Mouse (Mus musculus) ES-E14 (cell line): ENCODE data around the gene Lmod3.

Source experiments
- CHD2 ChIP-seq: IDR thresholded peaks from 2 replicates; pipeline ENCODE4 v1.6.1; 2014; ENCODE audit warnings: mild to moderate bottlenecking, low read depth, low read length, inconsistent platforms
- HCFC1 ChIP-seq: IDR thresholded peaks from 2 replicates; pipeline ENCODE4 v1.6.1; 2012; ENCODE audit warnings: low read length, inconsistent platforms, borderline replicate concordance; ENCODE audit not compliant: insufficient read depth
- MAFK ChIP-seq: IDR thresholded peaks from 2 replicates; pipeline ENCODE4 v1.6.1; 2014; ENCODE audit warnings: mild to moderate bottlenecking, low read depth, low read length, inconsistent platforms; ENCODE audit not compliant: insufficient read depth
- ZC3H11A ChIP-seq: IDR thresholded peaks from 2 replicates; pipeline ENCODE4 v1.6.1; 2012; ENCODE audit warnings: low read depth, mild to moderate bottlenecking, inconsistent platforms, low read length, borderline replicate concordance
- ZNF384 ChIP-seq: IDR thresholded peaks from 2 replicates; pipeline ENCODE4 v1.6.1; 2012; ENCODE audit warnings: low read depth, low read length, inconsistent platforms

DNA sequence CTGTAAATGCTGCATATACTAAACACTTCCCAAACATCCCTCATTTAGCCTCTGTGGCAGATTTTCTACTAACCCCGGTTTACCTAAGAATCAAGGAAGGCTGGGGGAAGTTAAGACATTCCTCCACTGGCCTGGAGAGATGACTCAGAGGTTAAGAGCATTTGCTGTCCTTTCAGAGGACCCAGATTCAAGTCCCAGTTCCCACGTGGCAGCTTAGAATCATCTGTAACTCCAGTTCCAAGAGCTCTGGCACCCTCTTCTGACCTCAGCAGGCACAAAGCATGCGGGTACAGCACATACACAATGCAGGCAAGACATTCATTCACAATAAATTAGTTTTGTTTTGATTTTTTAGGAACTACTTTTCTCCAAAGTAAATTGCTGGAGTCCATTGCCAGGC, 43.4 kb downstream of the Lmod3 start:
- TF ChIP-seq ZNF384 (no peak), MAFK (no peak), CHD2 (no peak), HCFC1 (no peak), ZC3H11A (no peak)
